10 mouse cellular contexts compared by ENCODE assay signal in genomic region chr2:33203284-33203683, GRCm38 (mm10). TPM values are rescaled to one million over a fixed set of nuclear protein-coding genes. Genes with fewer than 3 reads are reported as not detected.
DNase-seq lines count a peak whose midpoint lies in the region; ATAC-seq lines count a peak whose summit lies in the region.
"Had no signal": no experiment of that assay in that cellular context is flagged by ENCODE, and none has a peak within 500 bp of the region (broad histone marks: within the 10 kb centered on the region; RNA-seq: fewer than 3 reads in every experiment).

No protein-coding gene starts in this region.

- DNase-seq in embryonic facial prominence, embryonic 14.5 days (ENCODE audit: low spot score) = peak; percentile 70
- DNase-seq in lung, postnatal 25 days (ENCODE audit: low spot score) = peak; percentile 50
- no peak for DNase-seq in layer of hippocampus, adult 18-20 months (ENCODE audit: low spot score in 2 of 2)
- no peak for DNase-seq in thymus, postnatal 36 days
- DNase-seq: cerebellum, postnatal 25 days; kidney, postnatal 36 days had no signal

- no peak overlapping the region for H3K4me3 ChIP-seq in midbrain, embryonic 12.5 days
- no peak overlapping the region for H3K4me3 ChIP-seq in midbrain, embryonic 16.5 days (ENCODE audit: low read depth, low read length)
- no peak overlapping the region for H3K4me3 ChIP-seq in embryonic facial prominence, embryonic 14.5 days (ENCODE audit: low read depth, low read length)

- 63% methylated on average over 6 of the region's 6 CpGs for WGBS in midbrain, embryonic 12.5 days
- 36% methylated on average over 6 of the region's 6 CpGs for WGBS in midbrain, embryonic 16.5 days
- 47% methylated on average over 6 of the region's 6 CpGs for WGBS in embryonic facial prominence, embryonic 14.5 days

- no peaks in the 10 kb centered on the region for H3K36me3 ChIP-seq in midbrain, embryonic 12.5 days
- H3K36me3 ChIP-seq in midbrain, embryonic 16.5 days (ENCODE audit: control insufficient read depth, insufficient read depth, low read length) = peaks cover 2% of the 10 kb centered on the region; the same call in 1 of the 2 replicates
- H3K36me3 ChIP-seq in embryonic facial prominence, embryonic 14.5 days (ENCODE audit: control insufficient read depth, insufficient read depth, low read length) = no peaks in the 10 kb centered on the region

- peak overlapping the region; percentile 43; the same call in 1 of the 2 replicates for H3K27ac ChIP-seq in midbrain, embryonic 12.5 days (replicated peaks)
- no peak overlapping the region for H3K27ac ChIP-seq in midbrain, embryonic 16.5 days (ENCODE audit: low read length)
- no peak overlapping the region for H3K27ac ChIP-seq in embryonic facial prominence, embryonic 14.5 days (replicated peaks; ENCODE audit: low read depth, low read length)

- H3K4me2 ChIP-seq in midbrain, embryonic 12.5 days (replicated peaks) = no peak overlapping the region
- no peak overlapping the region for H3K4me2 ChIP-seq in midbrain, embryonic 16.5 days (ENCODE audit: low read length)
- H3K4me2 ChIP-seq in embryonic facial prominence, embryonic 14.5 days (ENCODE audit: low read depth, low read length) = no peak overlapping the region
- H3K4me2 ChIP-seq: liver, embryonic 11.5 days had no signal

- no peak for ATAC-seq in midbrain, embryonic 12.5 days (ENCODE audit: low FRiP score, low read depth)
- ATAC-seq in midbrain, embryonic 16.5 days = no peak
- ATAC-seq in embryonic facial prominence, embryonic 14.5 days (ENCODE audit: low read depth) = peak; percentile 44
- ATAC-seq in activated CD4-positive, CD25-positive, alpha-beta regulatory T cell, adult 4 months = no peak

- H3K4me1 ChIP-seq in midbrain, embryonic 12.5 days = peaks cover 30% of the 10 kb centered on the region
- peaks cover 19% of the 10 kb centered on the region for H3K4me1 ChIP-seq in midbrain, embryonic 16.5 days (ENCODE audit: control insufficient read depth, insufficient read depth, low read length)
- H3K4me1 ChIP-seq in embryonic facial prominence, embryonic 14.5 days (ENCODE audit: control insufficient read depth, insufficient read depth, low read length) = peaks cover 11% of the 10 kb centered on the region; the same call in 1 of the 2 replicates

- H3K9ac ChIP-seq in midbrain, embryonic 12.5 days (replicated peaks) = no peak overlapping the region
- no peak overlapping the region for H3K9ac ChIP-seq in midbrain, embryonic 16.5 days (ENCODE audit: low read depth, low read length)
- no peak overlapping the region for H3K9ac ChIP-seq in embryonic facial prominence, embryonic 14.5 days (ENCODE audit: low read depth, low read length)

- no peaks in the 10 kb centered on the region for H3K9me3 ChIP-seq in midbrain, embryonic 12.5 days
- H3K9me3 ChIP-seq in midbrain, embryonic 16.5 days (replicated peaks; ENCODE audit: control insufficient read depth, low read length, poor library complexity, severe bottlenecking) = no peaks in the 10 kb centered on the region
- H3K9me3 ChIP-seq in embryonic facial prominence, embryonic 14.5 days (ENCODE audit: control insufficient read depth, low read length) = no peaks in the 10 kb centered on the region

- no peaks in the 10 kb centered on the region for H3K27me3 ChIP-seq in midbrain, embryonic 12.5 days
- no peaks in the 10 kb centered on the region for H3K27me3 ChIP-seq in midbrain, embryonic 16.5 days (ENCODE audit: control insufficient read depth, insufficient read depth, low read depth, low read length)
- H3K27me3 ChIP-seq in embryonic facial prominence, embryonic 14.5 days (replicated peaks; ENCODE audit: control insufficient read depth, insufficient read depth, low read length) = no peaks in the 10 kb centered on the region

RNA-seq across cellular contexts. Expression of gene Angptl2, which starts 12.6 kb away (rescaled TPM):
- polyA plus RNA-seq in midbrain, embryonic 12.5 days (2016; fragmentation: Nextera tagmentation; extraction: Ambion mirVana) = 26.5 and 31.5 TPM in 2 replicates
- 9.8 and 10.6 TPM in 2 replicates for polyA plus RNA-seq in midbrain, embryonic 16.5 days (2015; fragmentation: Nextera tagmentation; extraction: Ambion mirVana)
- 57.9 and 62.6 TPM in 2 replicates for polyA plus RNA-seq in embryonic facial prominence, embryonic 14.5 days (2014; fragmentation: Nextera tagmentation; extraction: Ambion mirVana)
- 1 to 10 TPM in 1 of 2 experiments, under 1 TPM in 1; 0.94 to 1.5 TPM for total RNA-seq in layer of hippocampus, adult 18-20 months (2021)
- 10 to 100 TPM in 1 of 2 experiments, 1 to 10 TPM in 1; 7.8 to 11.3 TPM for polyA plus RNA-seq in activated CD4-positive, CD25-positive, alpha-beta regulatory T cell, adult 4 months (2017; shearing (Covaris generic))

Comparison
In these comparisons a context has a peak if more than half of its experiments do, and no peak if none do; other contexts are left out.
1. DNase-seq: peak in embryonic facial prominence, embryonic 14.5 days (single experiment) and lung, postnatal 25 days (single experiment); none in layer of hippocampus, adult 18-20 months (0 of 2) and thymus, postnatal 36 days (0 of 2).